Mouse (Mus musculus) adrenal gland, postnatal 25 days (tissue): Measurements from ENCODE around the gene Fam102a. TPM values are rescaled to one million over a fixed set of nuclear protein-coding genes. Genes with fewer than 3 reads are reported as not detected.

Experiments used
- DNase-seq: peaks from one replicate; pipeline ENCODE4 v3.0.0; 2021; ENCODE audit warnings: mixed read lengths
- total RNA-seq: library from RNA; stranded (reverse); gene quantifications from 2 replicates; pipeline ENCODE4 v1.2.3, GENCODE M21; 2021

The Fam102a gene
- total RNA-seq, 1 experiment from 2014 or later: 35.5 TPM

DNA sequence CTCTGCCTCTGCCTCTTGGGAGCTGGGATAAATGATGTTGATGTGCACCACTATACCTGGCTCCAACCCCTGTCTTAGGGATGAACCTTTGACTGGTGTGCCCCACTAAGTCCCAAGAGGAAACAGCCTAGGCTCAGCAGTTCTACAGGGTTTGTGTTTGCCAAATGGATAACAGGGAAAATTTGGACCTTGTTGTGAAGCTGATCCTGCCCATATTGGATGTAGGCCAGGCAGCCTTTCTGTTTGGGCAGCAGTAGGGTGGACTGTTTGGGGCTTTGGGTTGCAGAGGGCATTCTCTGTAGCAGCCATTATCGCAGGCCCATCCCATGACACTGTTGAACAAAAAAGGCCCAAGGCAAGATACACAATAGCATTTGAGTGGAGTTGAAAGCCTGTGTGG, 11.8 kb downstream of the Fam102a start:
- DNase-seq: no peak

DNA sequence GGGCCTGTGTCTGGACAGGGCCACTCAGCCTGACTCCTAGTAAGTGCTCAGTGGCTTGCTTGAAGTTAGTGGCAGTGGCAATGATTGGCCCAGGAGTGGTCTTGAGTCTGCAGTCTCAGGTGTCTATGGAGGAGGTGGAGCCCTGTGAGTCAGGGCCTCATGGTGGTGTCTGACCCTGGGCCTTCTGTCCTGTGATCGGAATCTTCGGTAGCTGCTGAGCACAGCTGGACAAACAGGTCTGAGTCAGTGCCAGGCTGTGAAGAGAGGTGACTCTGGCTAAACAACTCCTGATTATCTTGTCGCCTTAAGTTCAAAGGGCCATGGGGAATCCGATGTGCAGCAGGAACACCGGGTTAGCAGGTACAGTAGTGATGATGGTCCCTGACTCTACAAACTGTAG, 12.2 kb downstream of the Fam102a start:
- no peak for DNase-seq

DNA sequence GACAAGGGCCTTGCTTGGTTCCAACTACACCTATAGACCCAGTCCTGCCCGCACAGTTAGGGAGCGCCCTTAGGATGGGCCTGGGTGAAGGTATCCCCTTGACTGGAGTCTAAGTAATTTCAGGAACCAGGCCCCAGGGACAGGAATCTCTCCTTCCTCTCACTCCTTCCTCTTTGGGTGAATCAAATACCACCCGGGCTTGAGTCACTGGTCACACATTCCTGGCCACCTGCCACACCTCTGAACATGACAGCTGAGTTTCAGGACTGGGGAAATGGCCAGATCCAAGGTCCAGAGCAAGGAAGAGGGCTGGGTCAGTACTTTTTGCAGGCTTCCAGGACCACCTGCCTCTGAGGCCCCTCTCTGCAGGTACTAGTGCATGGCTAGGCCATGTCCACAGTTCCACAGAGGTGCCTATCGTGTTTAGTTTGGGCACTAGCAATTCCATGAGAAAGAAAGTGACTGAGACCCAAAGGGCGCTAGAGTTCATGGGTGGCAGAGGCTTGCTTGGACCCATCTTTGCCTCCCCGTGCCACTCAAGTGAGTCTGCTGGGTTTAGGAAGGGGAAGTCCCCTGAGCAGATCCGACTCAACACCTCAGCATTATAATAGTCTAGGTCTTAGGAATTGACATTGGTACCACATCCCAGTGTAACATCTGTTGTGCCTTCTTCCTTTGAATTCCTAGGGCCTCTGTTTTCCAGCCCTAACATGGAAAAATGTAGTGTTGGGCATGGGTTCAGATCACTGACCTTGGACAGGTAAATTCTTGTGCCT, 13.0 kb downstream of the Fam102a start:
- DNase-seq: peak; percentile 80

DNA sequence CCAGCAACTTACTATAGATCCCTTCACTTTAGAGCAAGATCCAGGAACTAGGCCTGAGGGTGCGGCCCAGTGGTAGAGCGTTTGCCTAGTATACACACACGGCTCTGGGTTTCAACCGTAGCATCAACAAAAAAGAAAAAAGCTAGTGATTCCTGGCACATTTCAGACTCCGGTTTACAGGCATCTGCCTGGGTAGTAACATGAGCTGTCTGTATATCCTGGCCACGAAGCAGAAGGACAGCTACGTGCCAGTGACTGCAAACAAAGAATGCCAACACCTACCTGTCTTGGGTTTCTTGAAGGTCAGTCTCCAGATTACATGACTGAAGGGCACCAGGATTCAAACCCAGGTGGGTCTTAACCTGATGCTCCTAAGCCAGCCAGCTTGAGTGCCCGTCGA, 14.0 kb downstream of the Fam102a start:
- DNase-seq: no peak

DNA sequence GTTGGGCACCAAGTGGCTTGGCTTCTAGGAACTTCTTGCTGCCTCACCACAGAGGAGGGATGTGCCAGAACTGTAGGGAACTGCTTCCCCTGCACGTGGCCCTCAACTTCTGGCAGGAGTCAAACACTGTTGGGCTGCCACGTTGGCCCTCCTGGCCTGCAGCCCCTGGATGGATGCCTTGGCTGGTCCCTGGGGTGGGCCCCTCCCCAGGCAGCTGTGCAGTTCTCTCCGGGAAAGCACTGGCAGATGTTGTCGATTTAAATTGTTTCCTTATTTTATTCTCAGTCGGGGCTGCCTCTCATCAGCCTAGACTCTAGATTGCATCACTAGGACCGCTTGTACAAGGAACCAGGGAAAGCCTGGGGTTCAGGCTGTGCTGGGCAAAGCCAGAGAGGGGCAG, 14.6 kb downstream of the Fam102a start:
- DNase-seq: peak; percentile 52

DNA sequence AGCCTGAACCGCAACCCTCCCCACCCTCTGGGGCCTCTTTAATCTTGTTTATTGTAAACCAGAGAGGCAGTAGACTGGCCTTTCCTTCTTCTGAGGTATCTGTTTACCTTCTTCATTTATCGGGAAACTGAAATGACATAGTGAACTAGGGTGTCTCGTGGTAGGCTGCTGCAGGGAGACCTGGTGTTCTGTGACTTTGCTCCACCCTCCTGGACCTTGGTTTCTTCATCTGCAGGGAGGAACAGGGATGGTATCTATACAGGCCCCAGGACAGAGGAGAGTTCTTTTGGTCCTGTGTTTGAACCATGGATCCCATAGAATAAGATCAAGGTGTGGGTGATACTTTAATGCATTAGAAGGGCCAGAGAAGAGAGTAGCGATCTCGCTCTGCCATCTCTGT, 16.1 kb downstream of the Fam102a start:
- no peak for DNase-seq

DNA sequence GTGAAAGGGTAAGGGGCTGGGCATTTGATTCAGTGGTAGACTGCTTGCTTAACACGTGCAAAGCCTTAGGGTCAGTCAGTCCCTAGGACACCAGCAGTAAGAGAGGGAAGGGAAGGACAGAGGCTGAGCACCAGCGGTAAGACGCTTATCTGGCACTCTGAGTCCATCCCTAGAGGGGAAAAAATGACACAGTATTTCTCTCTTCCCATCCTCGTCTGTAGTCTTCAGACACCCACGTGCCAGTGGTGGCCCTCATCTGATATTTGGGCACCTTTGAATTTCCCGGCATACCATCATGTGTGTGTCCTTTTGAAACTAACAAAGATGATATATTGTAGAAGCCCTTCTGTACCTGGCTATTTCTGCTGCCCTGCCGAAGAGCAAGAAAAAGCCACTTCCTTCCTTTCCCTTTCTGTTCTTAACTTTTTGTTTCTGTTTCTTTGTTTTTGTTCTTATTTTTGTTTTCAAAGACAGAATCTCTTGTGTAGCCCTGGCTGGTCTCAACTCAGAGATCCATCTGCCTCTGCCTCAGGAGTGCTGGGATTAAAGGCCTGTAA, 18.5 kb downstream of the Fam102a start:
- DNase-seq: no peak

DNA sequence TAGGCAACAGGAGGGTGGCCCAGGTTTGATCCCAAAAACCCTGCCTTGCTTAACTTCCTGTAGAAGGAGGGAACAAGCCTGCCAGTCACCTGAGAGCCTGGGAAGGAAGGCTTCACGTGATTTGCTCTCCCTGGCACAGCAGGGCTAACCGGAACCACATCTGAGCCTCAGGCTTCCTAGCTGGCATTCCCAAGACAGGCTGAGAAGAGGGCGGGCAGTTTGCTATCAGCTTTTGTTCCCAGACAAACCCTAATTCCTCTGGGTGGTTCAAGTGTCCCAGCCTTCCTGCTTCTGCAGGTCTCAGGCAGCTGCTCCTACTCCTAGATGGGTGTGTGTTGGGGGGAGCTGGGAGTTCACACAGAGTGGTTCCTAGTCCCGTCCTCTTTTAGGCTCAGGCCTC, 20.4 kb downstream of the Fam102a start:
- DNase-seq: no peak

DNA sequence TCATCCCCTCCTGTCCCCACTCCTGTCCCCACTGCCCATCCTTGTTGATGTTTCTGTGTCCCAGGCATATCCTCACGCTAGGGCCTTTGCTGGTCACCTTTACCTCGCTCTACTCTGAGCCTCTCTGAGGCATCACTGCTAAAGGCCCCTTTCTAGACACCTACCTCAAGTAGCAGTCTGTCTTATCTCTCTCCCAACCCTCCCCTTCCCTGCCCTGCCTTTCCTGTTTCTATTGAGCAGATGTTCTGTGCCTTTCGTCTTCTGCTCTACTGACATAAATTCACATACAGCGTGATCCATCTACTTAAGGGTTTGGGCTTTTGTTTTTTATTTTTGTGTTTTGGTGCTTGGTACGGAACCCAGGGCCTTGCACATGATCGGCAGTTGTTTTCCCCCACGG, 20.9 kb downstream of the Fam102a start:
- no peak for DNase-seq

DNA sequence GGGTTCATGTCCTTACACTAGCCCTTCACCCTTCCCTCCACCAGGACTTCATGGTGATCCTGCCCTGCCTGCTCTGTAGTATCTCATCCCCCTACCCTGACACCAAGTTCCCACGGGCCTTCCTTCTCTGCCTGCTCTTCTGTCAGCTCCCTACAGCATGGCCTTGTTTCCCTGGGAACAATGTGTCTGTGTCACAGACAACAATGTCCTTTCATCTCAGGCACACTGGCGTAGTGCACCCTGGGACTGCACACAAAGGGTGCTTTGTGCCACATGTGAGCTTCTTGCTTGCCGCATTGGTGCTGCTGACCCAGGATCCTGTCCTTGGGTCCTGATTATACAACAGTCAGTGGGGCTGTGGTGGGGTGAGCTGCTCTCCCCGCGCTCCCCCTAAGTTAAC, 24.4 kb downstream of the Fam102a start:
- no peak for DNase-seq

DNA sequence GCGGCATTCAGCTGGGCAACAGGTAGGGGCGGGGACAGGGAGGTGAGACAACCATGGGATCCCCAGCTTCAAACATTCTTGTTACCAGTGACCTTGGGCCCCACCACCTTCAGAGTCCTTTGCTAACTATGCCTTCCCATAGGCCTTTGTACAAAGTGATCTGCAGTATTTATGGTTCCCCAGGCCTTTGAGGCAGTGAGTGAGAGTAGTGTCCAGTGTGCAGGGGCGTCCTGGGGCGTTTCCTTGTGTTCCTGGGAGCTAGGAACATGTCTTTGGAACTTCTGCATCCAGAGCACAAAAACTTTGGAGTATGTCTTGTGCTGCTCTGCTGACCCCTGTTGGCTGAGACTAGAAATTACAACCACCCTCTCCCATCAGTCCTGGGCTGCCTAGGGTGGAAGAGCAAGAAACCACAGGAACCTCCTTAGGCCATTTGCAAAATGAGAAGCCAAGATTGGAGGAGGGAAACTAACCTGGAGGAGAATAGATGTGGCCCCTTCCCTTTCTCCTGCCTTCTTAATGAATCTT, 31.5 kb downstream of the Fam102a start:
- peak; percentile 55 for DNase-seq

DNA sequence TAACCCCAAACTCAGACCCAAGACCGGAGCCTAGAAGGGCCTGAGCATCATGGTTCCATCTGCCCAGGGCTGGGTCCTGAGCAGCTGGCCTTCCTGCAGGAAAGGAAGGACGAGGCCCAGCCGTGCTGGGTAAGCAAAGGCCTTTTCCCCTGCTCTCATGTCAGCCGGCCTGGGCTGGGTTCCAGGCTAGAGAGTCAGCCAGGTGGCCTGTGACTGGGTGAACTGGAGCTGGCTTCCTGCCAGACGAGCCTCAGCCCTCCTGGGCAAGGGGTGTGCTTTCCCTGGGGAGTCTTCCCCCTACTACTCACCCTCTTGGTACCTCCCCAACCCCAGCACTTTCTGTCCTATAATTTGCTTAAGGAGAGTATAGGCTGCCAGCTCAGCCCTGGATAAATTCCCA, 33.0 kb downstream of the Fam102a start:
- peak; percentile 48 for DNase-seq

DNA sequence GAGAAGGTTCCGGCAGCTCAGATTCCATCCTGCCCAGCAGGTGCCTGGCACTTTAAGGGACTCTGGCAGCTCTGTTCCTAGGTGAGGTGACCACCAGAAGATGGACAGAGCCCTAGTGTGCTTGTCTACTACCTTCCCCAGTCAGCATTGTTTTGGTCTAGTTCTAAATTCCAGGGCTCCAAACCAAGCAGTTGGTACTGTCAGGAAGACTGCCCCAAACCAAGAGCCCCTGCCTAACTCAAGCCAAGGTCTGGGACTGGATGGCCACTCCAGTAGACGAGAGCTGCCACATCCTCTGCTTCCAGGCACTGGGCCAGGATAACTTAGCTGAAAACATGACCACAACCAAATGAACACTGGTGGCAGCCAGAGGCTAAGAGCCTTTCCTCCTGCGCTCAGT, 33.8 kb downstream of the Fam102a start:
- DNase-seq: no peak

DNA sequence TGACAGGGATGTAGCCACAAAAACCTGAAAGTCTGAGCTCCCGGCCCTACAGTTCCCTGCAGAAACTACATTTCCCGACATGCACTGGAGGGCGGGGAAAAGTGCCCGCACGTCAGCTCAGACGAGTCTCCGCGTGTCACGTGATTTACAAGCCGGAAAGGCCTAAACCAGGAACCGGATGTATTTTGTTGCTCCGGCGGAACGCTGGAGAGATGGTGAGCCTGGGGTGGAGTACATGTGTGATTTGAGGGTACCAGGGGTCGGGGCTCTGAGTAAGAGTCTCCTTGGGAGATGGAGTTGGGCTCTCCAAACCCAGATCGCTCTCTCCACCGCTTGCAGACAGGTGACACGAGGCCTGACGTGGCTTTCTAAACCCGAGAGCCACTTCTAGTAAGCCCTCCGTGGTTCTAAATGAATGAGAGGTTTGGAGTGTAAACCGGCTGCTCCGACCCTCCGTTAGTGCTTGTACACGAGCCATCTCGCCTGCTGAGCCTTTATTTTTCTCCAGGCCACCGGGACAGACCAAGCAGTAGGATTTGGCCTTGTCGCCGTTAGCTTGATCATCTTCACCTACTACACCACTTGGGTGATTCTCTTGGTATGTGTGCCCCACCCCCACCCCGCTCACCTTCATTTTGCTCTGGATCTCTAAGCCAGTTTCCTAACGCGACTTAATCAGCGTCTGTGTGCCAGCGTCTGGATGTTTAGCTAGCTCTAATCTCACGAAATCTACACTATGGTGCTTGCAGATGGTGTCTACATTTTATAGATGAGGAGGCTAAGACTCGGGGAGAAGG, 35.8 kb downstream of the Fam102a start, which contains the start of gene Dpm2:
Gene Dpm2 (plus strand): TSS at position 161 of the 797 bp plus-strand sequence.
- DNase-seq: peak; percentile 83

DNA sequence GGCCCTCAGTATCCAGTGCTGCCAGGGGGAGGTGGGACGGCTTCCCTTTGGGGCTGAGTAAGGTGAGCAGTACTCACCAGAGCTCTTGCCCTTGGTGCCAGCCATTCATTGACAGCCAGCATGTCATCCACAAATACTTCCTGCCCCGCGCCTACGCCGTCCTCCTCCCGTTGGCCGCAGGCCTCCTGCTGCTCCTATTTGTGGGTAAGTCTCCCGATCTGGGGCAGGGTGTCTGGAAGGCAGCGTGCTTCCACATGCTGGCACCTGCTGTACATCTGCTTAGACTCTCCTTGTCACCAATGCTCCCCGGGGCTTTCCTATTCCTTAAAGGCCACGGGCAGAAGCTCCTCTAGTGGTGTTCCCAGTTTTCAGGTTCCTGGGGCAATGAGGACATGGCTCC, 37.1 kb downstream of the Fam102a start:
- no peak for DNase-seq

DNA sequence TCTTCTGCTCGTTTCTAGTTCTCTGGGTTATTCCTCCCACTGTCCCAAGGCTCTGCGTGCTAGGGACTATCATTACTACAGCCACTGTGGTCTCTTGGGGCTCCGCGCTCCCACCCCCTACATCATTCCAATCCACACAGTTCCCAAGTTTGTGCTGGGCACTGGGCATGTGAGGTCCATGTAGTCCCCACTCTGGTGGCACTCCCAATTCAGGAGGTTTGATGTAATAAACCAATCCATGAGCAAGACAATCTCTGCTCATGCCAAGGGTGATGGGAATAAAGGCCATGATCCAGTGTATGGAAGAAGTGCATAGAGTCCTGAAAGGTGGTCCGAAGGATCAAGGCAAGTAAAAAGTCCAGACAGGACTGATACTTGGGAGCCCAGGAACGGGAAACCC, 39.4 kb downstream of the Fam102a start, which contains the start of gene Pip5kl1:
Gene Pip5kl1 (plus strand): TSS at position 301 of the 400 bp plus-strand sequence.
- no peak for DNase-seq

DNA sequence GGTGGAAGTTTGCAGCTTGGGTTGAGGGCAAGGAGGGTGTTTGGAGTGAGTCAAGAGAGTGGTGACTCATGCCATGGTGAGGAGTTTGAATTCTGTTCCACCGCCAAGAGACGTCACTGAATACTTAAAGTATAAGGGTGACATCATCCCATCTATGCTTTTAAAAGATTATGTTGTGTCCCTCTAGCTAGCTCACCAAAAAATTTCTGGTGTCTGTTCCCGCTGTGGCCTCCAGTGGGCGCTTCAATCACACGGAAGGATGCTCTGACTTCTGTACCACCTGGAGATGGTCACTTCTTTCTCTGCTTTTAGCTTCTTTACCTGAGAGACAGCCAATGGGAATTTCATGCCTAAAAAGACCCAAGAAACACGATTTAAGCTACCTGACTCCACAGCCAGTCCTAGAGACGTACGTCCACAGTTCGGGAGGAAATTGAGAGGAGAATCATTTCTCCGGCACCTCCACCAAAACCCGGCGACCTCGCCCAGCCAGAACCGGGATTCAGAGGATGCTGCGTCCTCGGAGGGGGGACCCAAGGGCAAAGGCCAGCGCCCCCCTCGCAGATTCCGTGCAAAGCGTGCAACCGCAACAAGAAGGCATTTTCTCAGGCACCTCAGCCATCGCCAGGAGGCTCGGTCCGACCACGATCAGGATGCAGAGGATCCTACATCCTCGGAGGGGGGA, 39.9 kb downstream of the Fam102a start:
- DNase-seq: peak; percentile 39

DNA sequence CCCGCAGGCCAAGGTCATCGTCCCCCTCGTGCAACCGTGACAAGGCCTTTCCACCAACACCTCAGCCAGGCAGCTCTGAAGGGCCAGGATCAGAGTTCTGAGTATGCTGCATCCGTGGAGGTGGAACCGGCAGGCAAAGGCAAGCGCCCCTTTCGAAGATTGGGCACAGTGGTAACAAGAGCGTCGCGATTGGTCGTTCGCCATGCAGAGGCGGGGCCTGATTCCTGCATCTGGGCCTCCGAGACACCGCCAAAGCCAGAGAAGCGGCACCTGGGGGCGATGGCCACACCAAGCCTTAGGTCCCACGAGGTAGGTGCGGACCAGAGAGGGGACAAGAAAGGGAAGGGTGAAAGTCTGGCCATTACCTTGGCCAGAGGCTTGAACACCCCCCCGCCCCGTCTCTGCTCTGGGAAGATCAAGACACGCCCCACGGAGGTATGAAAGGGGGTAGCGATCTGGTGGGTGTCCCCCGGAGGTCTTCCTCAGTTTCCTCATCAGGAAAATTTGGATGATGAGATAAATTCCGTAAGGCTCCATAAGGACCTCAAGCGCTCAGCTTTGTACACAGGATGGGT, 40.5 kb downstream of the Fam102a start, which contains the start of gene 9430097D07Rik:
Gene 9430097D07Rik (minus strand): TSS at position 99 of the 575 bp plus-strand sequence.
- no peak for DNase-seq

DNA sequence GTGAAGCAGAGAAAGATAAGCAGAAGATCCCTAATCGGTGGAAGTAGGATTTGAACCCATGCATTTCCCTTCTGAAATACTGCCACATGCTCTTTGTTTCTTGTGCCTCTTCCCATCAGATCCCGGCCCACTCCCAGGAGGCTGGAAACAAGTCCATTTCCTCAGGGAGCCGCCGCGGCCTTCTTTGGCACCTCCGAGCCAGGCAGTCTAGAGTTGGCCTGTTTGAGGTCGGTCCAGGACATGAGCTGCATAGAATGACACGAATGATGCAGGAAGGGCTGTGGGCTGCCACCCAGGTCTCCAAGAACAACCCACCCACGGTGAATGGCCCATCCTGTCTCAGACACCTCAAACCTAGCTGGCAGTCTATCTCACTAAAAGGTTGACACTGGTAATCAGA, 41.4 kb downstream of the Fam102a start:
- no peak for DNase-seq

DNA sequence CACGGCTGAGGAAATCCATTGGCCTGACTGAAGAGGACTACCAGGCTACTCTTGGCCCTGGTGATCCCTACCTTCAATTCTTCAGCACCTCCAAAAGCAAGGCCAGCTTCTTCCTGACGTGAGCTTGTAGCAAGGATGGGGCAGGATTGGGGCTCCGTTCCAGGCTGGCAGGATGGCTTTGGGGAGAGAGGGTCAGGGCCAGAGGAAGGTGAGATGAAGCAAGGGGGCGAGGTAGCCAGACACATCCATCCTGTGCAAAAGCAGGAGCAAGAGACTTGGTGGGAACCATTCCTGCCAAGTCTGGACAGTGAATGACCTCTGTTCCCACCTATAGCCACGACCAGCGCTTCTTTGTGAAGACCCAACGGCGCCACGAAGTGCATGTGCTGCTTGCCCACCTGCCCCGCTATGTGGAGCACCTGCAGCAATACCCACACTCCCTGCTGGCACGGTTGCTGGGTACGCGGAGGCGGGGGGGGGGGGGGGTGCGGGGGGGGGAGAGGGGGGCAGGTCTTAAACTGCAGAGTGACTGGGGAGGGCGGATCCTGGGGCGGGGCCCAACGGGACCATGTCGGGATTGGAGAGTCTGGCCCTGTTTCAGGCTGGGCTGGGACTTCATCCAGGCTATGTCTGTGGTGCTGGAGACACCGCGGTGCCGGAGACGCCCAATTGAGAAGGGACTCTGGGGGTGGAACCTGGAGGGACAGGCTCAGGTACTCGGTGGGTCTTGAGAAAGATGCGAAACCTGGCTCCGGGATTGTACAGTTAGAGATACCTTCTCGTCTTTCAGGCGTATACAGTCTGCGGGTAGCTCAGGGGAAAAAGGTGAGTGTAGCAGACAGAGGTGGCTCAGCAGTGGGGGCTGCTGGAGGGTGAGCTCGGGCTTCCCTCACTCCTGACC, 43.3 kb downstream of the Fam102a start:
- peak; percentile 43 for DNase-seq
